Mouse (Mus musculus) heart, adult 2 months (tissue): ENCODE data around the gene Timm50. TPM values are rescaled to one million over a fixed set of nuclear protein-coding genes. Genes with fewer than 3 reads are reported as not detected.

Experiments
- DNase-seq, 2 experiments: peaks; one replicate each; pipeline ENCODE4 v3.0.0; 2021
- H3K27ac ChIP-seq: fragments of 200-600 bp; 2 replicates; pipeline ENCODE4 v1.8.1; 2022
- H3K27me3 ChIP-seq: fragments of 200-500 bp; 2 replicates; pipeline ENCODE4 v1.6.1; 2012; ENCODE audit warnings: mild to moderate bottlenecking, low read length, inconsistent platforms, mixed read lengths; ENCODE audit not compliant: control insufficient read depth, insufficient read depth
- H3K36me3 ChIP-seq: fragments of 200-500 bp; 2 replicates; pipeline ENCODE4 v1.6.1; 2012; ENCODE audit warnings: low read length, inconsistent platforms; ENCODE audit not compliant: control insufficient read depth, insufficient read depth
- H3K4me1 ChIP-seq: fragments of 200-500 bp; 2 replicates; pipeline ENCODE4 v1.6.1; 2011; ENCODE audit warnings: low read length; ENCODE audit not compliant: control insufficient read depth, insufficient read depth
- H3K4me3 ChIP-seq: fragments of 200-600 bp; 2 replicates; pipeline ENCODE4 v1.8.1; 2022
- H3K79me2 ChIP-seq: fragments of 200-500 bp; replicated peaks from 2 replicates; pipeline ENCODE4 v1.6.1; 2012; ENCODE audit warnings: mild to moderate bottlenecking, inconsistent platforms, low read length, moderate library complexity, mixed read lengths; ENCODE audit not compliant: control insufficient read depth, insufficient read depth
- H3K9ac ChIP-seq: fragments of 200-500 bp; 2 replicates; pipeline ENCODE4 v1.6.1; 2012; ENCODE audit warnings: low read depth, mild to moderate bottlenecking, control low read depth, inconsistent platforms, low read length, mixed read lengths
- CTCF ChIP-seq: fragments of 200-600 bp; IDR thresholded peaks from 2 replicates; pipeline ENCODE4 v1.8.1; 2022; ENCODE audit warnings: antibody characterized with exemption, mild to moderate bottlenecking, moderate library complexity
- EP300 ChIP-seq: fragments of 200-500 bp; IDR thresholded peaks from 2 replicates; pipeline ENCODE4 v1.6.1; 2011; ENCODE audit warnings: low read depth, low read length, control low read depth; ENCODE audit not compliant: insufficient read depth
- POLR2A ChIP-seq: fragments of 200-500 bp; IDR thresholded peaks from 2 replicates; pipeline ENCODE4 v1.6.1; 2011; ENCODE audit warnings: mild to moderate bottlenecking, low read depth, low read length, control low read depth; ENCODE audit not compliant: insufficient read depth
- WGBS: fragments of 180-500 bp; shearing (Covaris S2); methylation state at CpG from one replicate; pipeline ENCODE4 v1.1.7; 2018; 5-methylcytosine and 5-hydroxymethylcytosine counted together
- intact Hi-C: fragments of 180-260 bp; cut with DNase I; formaldehyde crosslinking; loops from one replicate; pipeline ENCODE4 v1.15.1; 2025
- polyA plus RNA-seq: library from polyadenylated mRNA; depleted of rRNA; stranded (reverse); fragments of >200 nt; gene quantifications from 2 replicates; pipeline ENCODE4 v1.2.3, GENCODE M21; 2012
- total RNA-seq, 2 experiments: library from RNA; stranded (reverse); gene quantifications; 2 replicates each; pipeline ENCODE4 v1.2.3; 2021

Gene Timm50
- total and polyA plus RNA-seq, 3 experiments = 60.0 to 63.5 (median 63.0) TPM

DNA sequence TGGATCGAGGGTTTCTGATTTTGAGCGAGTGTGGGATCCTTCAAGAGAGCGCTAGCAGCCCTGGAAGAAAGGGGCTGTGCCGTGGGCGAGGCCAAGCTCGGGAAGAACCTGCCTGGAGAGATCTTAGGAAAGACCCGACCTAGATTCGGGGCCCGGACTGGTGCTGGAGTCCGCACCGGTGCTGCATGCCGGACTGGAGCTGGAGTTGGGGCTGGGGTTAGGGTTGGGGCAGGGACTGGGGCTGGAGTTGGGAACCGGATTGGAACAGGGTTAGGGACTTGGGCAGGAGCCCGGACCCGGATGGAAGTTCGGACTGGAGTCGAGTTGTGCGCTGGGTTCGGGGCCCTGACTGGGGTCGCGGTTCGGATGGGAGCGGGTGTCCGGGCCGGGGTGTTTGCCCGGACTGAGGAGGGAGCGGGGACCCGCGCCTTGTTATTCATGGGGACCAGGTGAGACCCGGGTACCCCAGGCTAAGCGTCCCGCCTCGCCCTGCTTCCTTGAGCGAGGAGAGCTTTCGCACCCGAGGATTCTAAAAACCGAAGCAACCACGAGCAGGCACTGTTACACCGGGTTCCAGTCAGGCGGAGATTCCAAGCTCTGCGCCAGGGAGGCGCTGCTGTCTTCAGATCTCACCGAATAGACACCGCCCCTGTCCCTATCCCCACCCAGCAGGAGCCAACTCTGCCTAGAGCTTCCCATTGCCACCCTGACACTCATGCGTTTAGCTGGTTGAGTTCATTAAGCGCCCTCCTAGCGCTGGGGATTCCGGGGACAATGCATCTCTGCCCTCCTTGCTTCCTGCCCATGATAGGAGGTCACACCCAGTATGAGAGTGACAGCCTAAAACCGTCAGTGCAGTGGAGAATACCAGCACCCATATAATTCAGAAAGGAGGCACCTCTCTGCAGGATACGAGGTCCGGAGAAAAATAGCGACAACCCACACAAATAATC, 21.0 kb downstream of the Timm50 start, which contains the start of gene Selenov:
Gene Selenov (minus strand): TSS at position 549 of the 953 bp plus-strand sequence.
- H3K4me3 ChIP-seq = no peak within 1 kb of the TSS
- WGBS = 2% methylated on average over 52 of the region's 52 CpGs
- peaks cover 16% of the 10 kb centered on the region for H3K27me3 ChIP-seq
- DNase-seq = no peak
- no peaks in the 10 kb centered on the region for H3K79me2 ChIP-seq
- no peak for TF ChIP-seq EP300
- intact Hi-C loops = no loop called here
- H3K9ac ChIP-seq = no peak within 1 kb of the TSS
- H3K4me1 ChIP-seq = no peaks in the 10 kb centered on the region
- no peak within 1 kb of the TSS for H3K27ac ChIP-seq
- no peaks in the 10 kb centered on the region for H3K36me3 ChIP-seq

DNA sequence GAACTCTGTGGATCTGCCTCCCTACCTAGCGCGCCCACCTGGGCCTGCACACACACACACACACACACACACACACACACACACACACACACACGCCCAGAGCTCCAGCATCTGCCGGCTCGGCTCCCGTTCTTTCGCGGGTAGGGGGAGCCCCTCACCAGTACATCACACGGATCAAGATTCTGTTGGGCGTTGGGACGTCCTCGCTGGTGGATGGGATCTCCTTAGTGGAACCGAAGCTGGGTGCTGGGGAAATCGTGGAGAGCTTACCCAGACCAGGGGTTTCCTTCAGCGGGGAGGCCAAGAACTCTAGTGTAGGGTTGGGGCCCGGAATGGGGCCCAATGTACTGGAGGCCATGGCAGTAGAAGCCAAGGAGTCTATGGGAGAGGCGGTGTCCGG, 21.7 kb downstream of the Timm50 start:
- 2% methylated on average over 18 of the region's 18 CpGs for WGBS
- peaks cover 16% of the 10 kb centered on the region for H3K27me3 ChIP-seq
- H3K4me3 ChIP-seq = no peak overlapping the region

GRCm38 (mm10) chr7:28280630-28281029, 31.2 kb downstream of the Timm50 start:
- Histone ChIP-seq H3K27me3 (no peaks in the 10 kb centered on the region), H3K4me1 (peaks cover 2% of the 10 kb centered on the region), H3K4me3 (no peak overlapping the region), H3K9ac (no peak overlapping the region), H3K79me2 (no peaks in the 10 kb centered on the region; the same call in 1 of the 2 replicates), H3K27ac (no peak overlapping the region), H3K36me3 (no peaks in the 10 kb centered on the region)
- WGBS = 76% methylated on average over 7 of the region's 7 CpGs
- TF ChIP-seq POLR2A (no peak), CTCF (no peak), EP300 (no peak)
- intact Hi-C loops = no loop called here
- no peak for DNase-seq

More for the DNA sequence above, 21.7 kb downstream of the Timm50 start:
- Histone ChIP-seq H3K4me1 (no peaks in the 10 kb centered on the region), H3K36me3 (no peaks in the 10 kb centered on the region), H3K79me2 (no peaks in the 10 kb centered on the region), H3K9ac (no peak overlapping the region), H3K27ac (no peak overlapping the region)
- no peak for DNase-seq
- intact Hi-C loops = no loop called here
- no peak for TF ChIP-seq POLR2A
- TF ChIP-seq CTCF = no peak
- no peak for TF ChIP-seq EP300

GRCm38 (mm10) chr7:28278279-28278652, 33.6 kb downstream of the Timm50 start:
- Histone ChIP-seq H3K4me3 (peak overlapping the region; percentile 82), H3K79me2 (no peaks in the 10 kb centered on the region; the same call in 1 of the 2 replicates), H3K36me3 (no peaks in the 10 kb centered on the region), H3K27ac (peak overlapping the region; percentile 85), H3K9ac (peak overlapping the region; percentile 95), H3K4me1 (peaks cover 2% of the 10 kb centered on the region), H3K27me3 (no peaks in the 10 kb centered on the region)
- intact Hi-C loops = loop anchor here (2.0 to 5.0 kb wide), 3 partner anchors 35 to 109 kb away; partner anchors contain the start of gene Timm50
- WGBS = 77% methylated on average over 7 of the region's 7 CpGs
- DNase-seq = no peak
- no peak for TF ChIP-seq POLR2A

DNA sequence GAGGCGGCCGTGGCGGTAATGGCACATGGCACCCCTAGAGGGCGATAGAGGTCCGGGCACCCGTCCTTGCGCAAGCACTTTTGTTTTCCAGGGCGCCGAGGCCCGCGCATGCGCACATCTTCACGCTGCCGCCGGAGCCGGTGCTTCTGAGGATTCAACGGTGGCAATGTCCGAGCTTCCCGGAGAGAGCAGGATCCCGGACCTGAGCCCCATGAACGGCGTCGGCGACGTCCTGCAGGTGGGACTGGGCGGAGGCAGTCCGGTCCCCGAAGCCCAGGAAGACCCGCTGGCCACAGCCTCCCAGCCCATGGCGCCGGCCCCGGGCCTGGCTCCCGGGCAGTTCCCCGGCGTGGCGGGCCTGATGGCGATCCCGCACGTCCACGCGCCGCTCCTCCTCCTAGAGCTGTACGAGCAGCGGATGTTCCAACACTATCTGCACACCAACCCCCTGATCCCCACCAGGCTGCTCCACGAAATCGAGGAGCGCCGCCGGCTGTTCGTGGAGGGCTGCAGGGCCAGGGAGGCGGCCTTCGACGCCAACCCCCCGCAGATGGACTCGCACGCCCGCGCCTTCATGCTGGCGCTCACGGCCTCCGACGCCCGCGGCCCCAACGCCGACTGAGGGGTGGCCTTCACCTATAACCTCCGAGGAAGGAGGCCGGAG, 34.1 kb downstream of the Timm50 start, which contains the start of gene Eid2b:
Gene Eid2b (plus strand): TSS at position 125 of the 664 bp plus-strand sequence.
- TF ChIP-seq POLR2A (peak; percentile 71), CTCF (peak; percentile 98), EP300 (peak; percentile 45; the same call in 1 of the 2 replicates)
- Histone ChIP-seq H3K27me3 (no peaks in the 10 kb centered on the region), H3K9ac (peak within 1 kb of the TSS; percentile 95), H3K79me2 (no peaks in the 10 kb centered on the region; the same call in 1 of the 2 replicates), H3K4me3 (peak within 1 kb of the TSS; percentile 82), H3K4me1 (peaks cover 2% of the 10 kb centered on the region), H3K36me3 (no peaks in the 10 kb centered on the region), H3K27ac (peak within 1 kb of the TSS; percentile 85)
- DNase-seq = peak; percentile 95 to 96
- intact Hi-C loops = loop anchor here (2.0 to 5.0 kb wide), 3 partner anchors 35 to 110 kb away; partner anchors contain the start of gene Timm50
- WGBS = 2% methylated on average over 68 of the region's 68 CpGs
